Mouse (Mus musculus): ENCODE data around the gene Usp42. TPM values are rescaled to one million over a fixed set of nuclear protein-coding genes. Genes with fewer than 3 reads are reported as not detected.

Usp42 gene
- polyA plus RNA-seq, 1 experiment from 2014 or later = 26.0 TPM

- no peaks in the 10 kb centered on the region for H3K9me3 ChIP-seq (replicated peaks; ENCODE audit: control insufficient read depth, low read length, poor library complexity, severe bottlenecking)
- no peak overlapping the region for H3K9ac ChIP-seq (ENCODE audit: low read depth, low read length)
- H3K36me3 ChIP-seq (ENCODE audit: control insufficient read depth, insufficient read depth, low read length) = no peaks in the 10 kb centered on the region
- H3K4me2 ChIP-seq (ENCODE audit: low read length) = no peak overlapping the region
- no peaks in the 10 kb centered on the region for H3K4me1 ChIP-seq (ENCODE audit: control insufficient read depth, insufficient read depth, low read length)
- no peak for ATAC-seq
- no peak overlapping the region for H3K4me3 ChIP-seq (ENCODE audit: low read depth, low read length)
- H3K27ac ChIP-seq (ENCODE audit: low read length) = no peak overlapping the region
- 64% methylated on average over 6 of the region's 6 CpGs for WGBS
- H3K27me3 ChIP-seq (ENCODE audit: control insufficient read depth, insufficient read depth, low read depth, low read length) = no peaks in the 10 kb centered on the region
These were observed 52.4 kb downstream of the Usp42 start for GRCm38 (mm10) chr5:143679654-143680053.

GRCm38 (mm10) chr5:143678634-143679271 lies 53.3 kb downstream of the Usp42 start:
- ATAC-seq = no peak
- no peaks in the 10 kb centered on the region for H3K4me1 ChIP-seq (ENCODE audit: control insufficient read depth, insufficient read depth, low read length)

GRCm38 (mm10) chr5:143677363-143677762 lies 54.7 kb downstream of the Usp42 start:
- no peaks in the 10 kb centered on the region for H3K36me3 ChIP-seq (ENCODE audit: control insufficient read depth, insufficient read depth, low read length)
- H3K4me2 ChIP-seq (ENCODE audit: low read length) = no peak overlapping the region
- 55% methylated on average over 4 of the region's 4 CpGs for WGBS
- no peaks in the 10 kb centered on the region for H3K4me1 ChIP-seq (ENCODE audit: control insufficient read depth, insufficient read depth, low read length)
- H3K9ac ChIP-seq (ENCODE audit: low read depth, low read length) = no peak overlapping the region
- no peaks in the 10 kb centered on the region for H3K27me3 ChIP-seq (ENCODE audit: control insufficient read depth, insufficient read depth, low read depth, low read length)
- ATAC-seq = no peak
- no peaks in the 10 kb centered on the region for H3K9me3 ChIP-seq (replicated peaks; ENCODE audit: control insufficient read depth, low read length, poor library complexity, severe bottlenecking)
- no peak overlapping the region for H3K27ac ChIP-seq (ENCODE audit: low read length)
- H3K4me3 ChIP-seq (ENCODE audit: low read depth, low read length) = no peak overlapping the region

More at GRCm38 (mm10) chr5:143678634-143679271, 53.3 kb downstream of the Usp42 start:
- H3K4me2 ChIP-seq (ENCODE audit: low read length) = no peak overlapping the region
- WGBS = 82% methylated on average over 6 of the region's 6 CpGs
- no peaks in the 10 kb centered on the region for H3K27me3 ChIP-seq (ENCODE audit: control insufficient read depth, insufficient read depth, low read depth, low read length)
- H3K4me3 ChIP-seq (ENCODE audit: low read depth, low read length) = no peak overlapping the region
- no peak overlapping the region for H3K9ac ChIP-seq (ENCODE audit: low read depth, low read length)
- H3K36me3 ChIP-seq (ENCODE audit: control insufficient read depth, insufficient read depth, low read length) = no peaks in the 10 kb centered on the region
- no peaks in the 10 kb centered on the region for H3K9me3 ChIP-seq (replicated peaks; ENCODE audit: control insufficient read depth, low read length, poor library complexity, severe bottlenecking)
- H3K27ac ChIP-seq (ENCODE audit: low read length) = no peak overlapping the region

- Histone ChIP-seq H3K9ac (ENCODE audit: low read depth, low read length) (no peak overlapping the region), H3K27me3 (ENCODE audit: control insufficient read depth, insufficient read depth, low read depth, low read length) (no peaks in the 10 kb centered on the region), H3K9me3 (replicated peaks; ENCODE audit: control insufficient read depth, low read length, poor library complexity, severe bottlenecking) (no peaks in the 10 kb centered on the region), H3K4me2 (ENCODE audit: low read length) (no peak overlapping the region), H3K4me1 (ENCODE audit: control insufficient read depth, insufficient read depth, low read length) (no peaks in the 10 kb centered on the region), H3K27ac (ENCODE audit: low read length) (no peak overlapping the region), H3K36me3 (ENCODE audit: control insufficient read depth, insufficient read depth, low read length) (no peaks in the 10 kb centered on the region), H3K4me3 (ENCODE audit: low read depth, low read length) (no peak overlapping the region)
- ATAC-seq = no peak
- WGBS = 84% methylated on average over 5 of the region's 5 CpGs
These were observed 55.7 kb downstream of the Usp42 start for GRCm38 (mm10) chr5:143676218-143676985.

GRCm38 (mm10) chr5:143674576-143674975 lies 57.5 kb downstream of the Usp42 start:
- ATAC-seq = no peak
- Histone ChIP-seq H3K4me2 (ENCODE audit: low read length) (no peak overlapping the region), H3K9ac (ENCODE audit: low read depth, low read length) (no peak overlapping the region), H3K4me3 (ENCODE audit: low read depth, low read length) (no peak overlapping the region), H3K27ac (ENCODE audit: low read length) (no peak overlapping the region), H3K9me3 (replicated peaks; ENCODE audit: control insufficient read depth, low read length, poor library complexity, severe bottlenecking) (no peaks in the 10 kb centered on the region), H3K36me3 (ENCODE audit: control insufficient read depth, insufficient read depth, low read length) (no peaks in the 10 kb centered on the region), H3K27me3 (ENCODE audit: control insufficient read depth, insufficient read depth, low read depth, low read length) (no peaks in the 10 kb centered on the region), H3K4me1 (ENCODE audit: control insufficient read depth, insufficient read depth, low read length) (no peaks in the 10 kb centered on the region)
- 88% methylated on average over 5 of the region's 5 CpGs for WGBS

- no peaks in the 10 kb centered on the region for H3K9me3 ChIP-seq (replicated peaks; ENCODE audit: control insufficient read depth, low read length, poor library complexity, severe bottlenecking)
- no peak overlapping the region for H3K4me3 ChIP-seq (ENCODE audit: low read depth, low read length)
- H3K9ac ChIP-seq (ENCODE audit: low read depth, low read length) = no peak overlapping the region
- H3K27ac ChIP-seq (ENCODE audit: low read length) = no peak overlapping the region
- no peaks in the 10 kb centered on the region for H3K27me3 ChIP-seq (ENCODE audit: control insufficient read depth, insufficient read depth, low read depth, low read length)
- no peak for ATAC-seq
- WGBS = 87% methylated on average over 6 of the region's 6 CpGs
- H3K4me2 ChIP-seq (ENCODE audit: low read length) = no peak overlapping the region
- no peaks in the 10 kb centered on the region for H3K4me1 ChIP-seq (ENCODE audit: control insufficient read depth, insufficient read depth, low read length)
- no peaks in the 10 kb centered on the region for H3K36me3 ChIP-seq (ENCODE audit: control insufficient read depth, insufficient read depth, low read length)
These were observed 61.2 kb downstream of the Usp42 start for GRCm38 (mm10) chr5:143670740-143671415.

- Histone ChIP-seq H3K4me1 (ENCODE audit: control insufficient read depth, insufficient read depth, low read length) (no peaks in the 10 kb centered on the region), H3K9ac (ENCODE audit: low read depth, low read length) (no peak overlapping the region), H3K4me2 (ENCODE audit: low read length) (no peak overlapping the region), H3K27me3 (ENCODE audit: control insufficient read depth, insufficient read depth, low read depth, low read length) (no peaks in the 10 kb centered on the region), H3K9me3 (replicated peaks; ENCODE audit: control insufficient read depth, low read length, poor library complexity, severe bottlenecking) (no peaks in the 10 kb centered on the region), H3K27ac (ENCODE audit: low read length) (no peak overlapping the region), H3K4me3 (ENCODE audit: low read depth, low read length) (no peak overlapping the region), H3K36me3 (ENCODE audit: control insufficient read depth, insufficient read depth, low read length) (no peaks in the 10 kb centered on the region)
- ATAC-seq = no peak
- WGBS = 73% methylated on average over 2 of the region's 2 CpGs
These were observed 62.2 kb downstream of the Usp42 start for GRCm38 (mm10) chr5:143669839-143670238.

- no peak overlapping the region for H3K27ac ChIP-seq (ENCODE audit: low read length)
- WGBS = 51% methylated on average over 2 of the region's 2 CpGs
- H3K4me2 ChIP-seq (ENCODE audit: low read length) = no peak overlapping the region
- H3K36me3 ChIP-seq (ENCODE audit: control insufficient read depth, insufficient read depth, low read length) = no peaks in the 10 kb centered on the region
- H3K4me3 ChIP-seq (ENCODE audit: low read depth, low read length) = no peak overlapping the region
- no peaks in the 10 kb centered on the region for H3K27me3 ChIP-seq (ENCODE audit: control insufficient read depth, insufficient read depth, low read depth, low read length)
- no peak overlapping the region for H3K9ac ChIP-seq (ENCODE audit: low read depth, low read length)
- H3K9me3 ChIP-seq (replicated peaks; ENCODE audit: control insufficient read depth, low read length, poor library complexity, severe bottlenecking) = no peaks in the 10 kb centered on the region
- no peaks in the 10 kb centered on the region for H3K4me1 ChIP-seq (ENCODE audit: control insufficient read depth, insufficient read depth, low read length)
- no peak for ATAC-seq
These were observed 62.7 kb downstream of the Usp42 start for GRCm38 (mm10) chr5:143669393-143669792.

GRCm38 (mm10) chr5:143668884-143669283 lies 63.2 kb downstream of the Usp42 start:
- Histone ChIP-seq H3K27ac (ENCODE audit: low read length) (no peak overlapping the region), H3K4me3 (ENCODE audit: low read depth, low read length) (no peak overlapping the region), H3K9me3 (replicated peaks; ENCODE audit: control insufficient read depth, low read length, poor library complexity, severe bottlenecking) (no peaks in the 10 kb centered on the region), H3K4me1 (ENCODE audit: control insufficient read depth, insufficient read depth, low read length) (no peaks in the 10 kb centered on the region), H3K9ac (ENCODE audit: low read depth, low read length) (no peak overlapping the region), H3K27me3 (ENCODE audit: control insufficient read depth, insufficient read depth, low read depth, low read length) (no peaks in the 10 kb centered on the region), H3K36me3 (ENCODE audit: control insufficient read depth, insufficient read depth, low read length) (no peaks in the 10 kb centered on the region), H3K4me2 (ENCODE audit: low read length) (no peak overlapping the region)
- 30% methylated on average over 2 of the region's 2 CpGs for WGBS
- peak; percentile 75; the same call in 1 of the 2 replicates for ATAC-seq

Data from midbrain, embryonic 16.5 days (tissue).